Mouse (Mus musculus): Measurements from ENCODE around the gene Hist1h2bc. TPM values are rescaled to one million over a fixed set of nuclear protein-coding genes. Genes with fewer than 3 reads are reported as not detected.

The Hist1h2bc gene
- polyA plus RNA-seq, 1 experiment, result 55.6 TPM

GRCm38 (mm10) chr13:23729706-23730105 is 45.7 kb downstream of the Hist1h2bc start:
- Histone ChIP-seq H3K27ac (ENCODE audit: insufficient read depth, low read length) (peak overlapping the region; percentile 30; the same call in 1 of the 2 replicates), H3K4me1 (ENCODE audit: control insufficient read depth, insufficient read depth, low read length) (no peaks in the 10 kb centered on the region), H3K4me3 (ENCODE audit: insufficient read depth, low read length) (no peak overlapping the region)
- no peak for TF ChIP-seq CTCF (IDR thresholded peaks at IDR 0.05; ENCODE audit: borderline replicate concordance, insufficient read depth, low read length)
- no peak for TF ChIP-seq POLR2A (IDR thresholded peaks at IDR 0.05; ENCODE audit: low read depth, low read length)

- no peak overlapping the region for H3K4me3 ChIP-seq (ENCODE audit: insufficient read depth, low read length)
- no peak overlapping the region for H3K27ac ChIP-seq (ENCODE audit: insufficient read depth, low read length)
- TF ChIP-seq POLR2A (IDR thresholded peaks at IDR 0.05; ENCODE audit: low read depth, low read length) (no peak), CTCF (IDR thresholded peaks at IDR 0.05; ENCODE audit: borderline replicate concordance, insufficient read depth, low read length) (no peak)
- no peaks in the 10 kb centered on the region; the same call in 1 of the 2 replicates for H3K4me1 ChIP-seq (ENCODE audit: control insufficient read depth, insufficient read depth, low read length)
Measured at GRCm38 (mm10) chr13:23730479-23730878, 46.5 kb downstream of the Hist1h2bc start.

GRCm38 (mm10) chr13:23732156-23732804 is 48.3 kb downstream of the Hist1h2bc start:
- no peaks in the 10 kb centered on the region; the same call in 1 of the 2 replicates for H3K4me1 ChIP-seq (ENCODE audit: control insufficient read depth, insufficient read depth, low read length)
- H3K27ac ChIP-seq (ENCODE audit: insufficient read depth, low read length), result no peak overlapping the region
- H3K4me3 ChIP-seq (ENCODE audit: insufficient read depth, low read length), result no peak overlapping the region
- no peak for TF ChIP-seq CTCF (IDR thresholded peaks at IDR 0.05; ENCODE audit: borderline replicate concordance, insufficient read depth, low read length)
- no peak for TF ChIP-seq POLR2A (IDR thresholded peaks at IDR 0.05; ENCODE audit: low read depth, low read length)

- Histone ChIP-seq H3K4me1 (ENCODE audit: control insufficient read depth, insufficient read depth, low read length) (no peaks in the 10 kb centered on the region; the same call in 1 of the 2 replicates), H3K27ac (ENCODE audit: insufficient read depth, low read length) (no peak overlapping the region), H3K4me3 (ENCODE audit: insufficient read depth, low read length) (no peak overlapping the region)
- TF ChIP-seq POLR2A (IDR thresholded peaks at IDR 0.05; ENCODE audit: low read depth, low read length), result no peak
- TF ChIP-seq CTCF (IDR thresholded peaks at IDR 0.05; ENCODE audit: borderline replicate concordance, insufficient read depth, low read length), result no peak
Measured at GRCm38 (mm10) chr13:23737091-23737490, 53.1 kb downstream of the Hist1h2bc start.

- Histone ChIP-seq H3K4me1 (ENCODE audit: control insufficient read depth, insufficient read depth, low read length) (peaks cover under 1% of the 10 kb centered on the region; the same call in 1 of the 2 replicates), H3K4me3 (ENCODE audit: insufficient read depth, low read length) (no peak overlapping the region), H3K27ac (ENCODE audit: insufficient read depth, low read length) (peak overlapping the region; percentile 96)
- no peak for TF ChIP-seq CTCF (IDR thresholded peaks at IDR 0.05; ENCODE audit: borderline replicate concordance, insufficient read depth, low read length)
- TF ChIP-seq POLR2A (IDR thresholded peaks at IDR 0.05; ENCODE audit: low read depth, low read length), result no peak
Measured at GRCm38 (mm10) chr13:23738041-23738440, 54.0 kb downstream of the Hist1h2bc start.

GRCm38 (mm10) chr13:23738677-23739068 is 54.7 kb downstream of the Hist1h2bc start, which contains the start of gene Hist1h1c:
Gene Hist1h1c (plus strand): TSS chr13:23738808.
- peaks cover 4% of the 10 kb centered on the region; the same call in 1 of the 2 replicates for H3K4me1 ChIP-seq (ENCODE audit: control insufficient read depth, insufficient read depth, low read length)
- H3K27ac ChIP-seq (ENCODE audit: insufficient read depth, low read length), result peak within 1 kb of the TSS; percentile 96
- peak within 1 kb of the TSS; percentile 83 for H3K4me3 ChIP-seq (ENCODE audit: insufficient read depth, low read length)
- TF ChIP-seq CTCF (IDR thresholded peaks at IDR 0.05; ENCODE audit: borderline replicate concordance, insufficient read depth, low read length) (no peak), POLR2A (IDR thresholded peaks at IDR 0.05; ENCODE audit: low read depth, low read length) (peak; percentile 99)

- peak overlapping the region; percentile 83 for H3K4me3 ChIP-seq (ENCODE audit: insufficient read depth, low read length)
- peaks cover 6% of the 10 kb centered on the region for H3K4me1 ChIP-seq (ENCODE audit: control insufficient read depth, insufficient read depth, low read length)
- H3K27ac ChIP-seq (ENCODE audit: insufficient read depth, low read length), result peak overlapping the region; percentile 96
- TF ChIP-seq CTCF (IDR thresholded peaks at IDR 0.05; ENCODE audit: borderline replicate concordance, insufficient read depth, low read length), result no peak
- peak; percentile 84 for TF ChIP-seq POLR2A (IDR thresholded peaks at IDR 0.05; ENCODE audit: low read depth, low read length)
Measured at GRCm38 (mm10) chr13:23739069-23739921, 55.3 kb downstream of the Hist1h2bc start.

GRCm38 (mm10) chr13:23739922-23740252 is 55.9 kb downstream of the Hist1h2bc start:
- TF ChIP-seq POLR2A (IDR thresholded peaks at IDR 0.05; ENCODE audit: low read depth, low read length) (peak; percentile 67), CTCF (IDR thresholded peaks at IDR 0.05; ENCODE audit: borderline replicate concordance, insufficient read depth, low read length) (no peak)
- peak overlapping the region; percentile 96 for H3K27ac ChIP-seq (ENCODE audit: insufficient read depth, low read length)
- peaks cover 6% of the 10 kb centered on the region for H3K4me1 ChIP-seq (ENCODE audit: control insufficient read depth, insufficient read depth, low read length)
- peak overlapping the region; percentile 83 for H3K4me3 ChIP-seq (ENCODE audit: insufficient read depth, low read length)

- H3K27ac ChIP-seq (ENCODE audit: insufficient read depth, low read length), result peak overlapping the region; percentile 96
Measured at GRCm38 (mm10) chr13:23740256-23740840, 56.3 kb downstream of the Hist1h2bc start.

More at GRCm38 (mm10) chr13:23740256-23740840, 56.3 kb downstream of the Hist1h2bc start:
- peak overlapping the region; percentile 83 for H3K4me3 ChIP-seq (ENCODE audit: insufficient read depth, low read length)
- TF ChIP-seq CTCF (IDR thresholded peaks at IDR 0.05; ENCODE audit: borderline replicate concordance, insufficient read depth, low read length) (no peak), POLR2A (IDR thresholded peaks at IDR 0.05; ENCODE audit: low read depth, low read length) (peak; percentile 45; the same call in 1 of the 2 replicates)
- peaks cover 6% of the 10 kb centered on the region for H3K4me1 ChIP-seq (ENCODE audit: control insufficient read depth, insufficient read depth, low read length)

Data from embryonic fibroblast, embryonic 13.5 days (primary cell).